Mouse (Mus musculus) ovary, postnatal 10 days (tissue): ENCODE results near the gene Olfr1275.

Experiments used
- DNase-seq: peaks from one replicate; pipeline ENCODE4 v3.0.0; 2022; ENCODE audit warnings: low spot score

Olfr1275 gene

GRCm38 (mm10) chr2:111235186-111235585 is at the start of gene Olfr1275:
TSS of gene Olfr1275 (minus strand) at chr2:111235286.
- no peak for DNase-seq

- no peak for DNase-seq
Observed at GRCm38 (mm10) chr2:111274006-111274405, 38.9 kb upstream of the Olfr1275 start, which contains the start of gene Olfr1277. TSS of gene Olfr1277 (minus strand) at chr2:111274106.

GRCm38 (mm10) chr2:111254216-111254615 is 19.1 kb upstream of the Olfr1275 start, which contains the start of gene Olfr1276:
TSS of gene Olfr1276 (plus strand) at chr2:111254516.
- DNase-seq = no peak

- no peak for DNase-seq
Observed at GRCm38 (mm10) chr2:111229502-111229901, 5.6 kb downstream of the Olfr1275 start, which contains the start of gene 4930430A15Rik. TSS of gene 4930430A15Rik (minus strand) at chr2:111229602.

- DNase-seq = no peak
Observed at GRCm38 (mm10) chr2:111182068-111182467, 53.0 kb downstream of the Olfr1275 start.
